Mouse (Mus musculus): Measurements from ENCODE around the gene Slc8a1. TPM values are rescaled to one million over a fixed set of nuclear protein-coding genes. Genes with fewer than 3 reads are reported as not detected.

The Slc8a1 gene
- polyA plus RNA-seq, 1 experiment from 2014 or later, result 6.6 TPM

- H3K9ac ChIP-seq (ENCODE audit: low read length), result no peak overlapping the region
- H3K27me3 ChIP-seq (ENCODE audit: control insufficient read depth, insufficient read depth, low read length), result no peaks in the 10 kb centered on the region
- no peaks in the 10 kb centered on the region for H3K4me1 ChIP-seq (ENCODE audit: control insufficient read depth, insufficient read depth, low read length)
- ATAC-seq (ENCODE audit: insufficient read depth, low FRiP score), result no peak
- no peak overlapping the region for H3K27ac ChIP-seq (ENCODE audit: low read length)
- no peak overlapping the region for H3K4me3 ChIP-seq (replicated peaks; ENCODE audit: low read length)
- WGBS, result 54% methylated on average over 2 of the region's 2 CpGs
- no peaks in the 10 kb centered on the region for H3K36me3 ChIP-seq (ENCODE audit: control insufficient read depth, insufficient read depth, low read length)
- no peak overlapping the region for H3K4me2 ChIP-seq (ENCODE audit: low read depth, low read length)
- H3K9me3 ChIP-seq (replicated peaks; ENCODE audit: control insufficient read depth, low read length), result no peaks in the 10 kb centered on the region
Measured at GRCm38 (mm10) chr17:81735583-81735982, 2.6 kb downstream of the Slc8a1 start.

DNA sequence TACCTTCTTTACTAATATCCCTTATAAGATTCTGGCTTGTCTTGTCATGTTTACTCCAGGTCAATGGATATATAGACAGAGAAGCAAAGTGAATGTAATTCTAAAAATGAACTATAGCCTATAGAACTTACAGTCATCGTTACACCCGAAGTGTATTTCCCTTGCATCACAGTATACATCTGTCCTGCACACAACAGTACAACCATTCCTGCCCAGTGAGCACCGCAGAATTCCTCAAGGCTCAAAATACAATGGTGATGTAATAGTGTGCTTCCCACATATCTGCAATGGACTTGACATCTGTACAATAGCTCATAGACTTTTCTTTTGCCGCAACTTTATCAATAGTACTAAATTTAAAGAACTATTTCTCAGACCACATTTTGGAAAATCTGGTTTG, 8.3 kb downstream of the Slc8a1 start:
- Histone ChIP-seq H3K27ac (ENCODE audit: low read length) (no peak overlapping the region), H3K36me3 (ENCODE audit: control insufficient read depth, insufficient read depth, low read length) (no peaks in the 10 kb centered on the region), H3K27me3 (ENCODE audit: control insufficient read depth, insufficient read depth, low read length) (no peaks in the 10 kb centered on the region), H3K4me2 (ENCODE audit: low read depth, low read length) (no peak overlapping the region), H3K9ac (ENCODE audit: low read length) (no peak overlapping the region), H3K9me3 (replicated peaks; ENCODE audit: control insufficient read depth, low read length) (no peaks in the 10 kb centered on the region), H3K4me1 (ENCODE audit: control insufficient read depth, insufficient read depth, low read length) (no peaks in the 10 kb centered on the region), H3K4me3 (replicated peaks; ENCODE audit: low read length) (no peak overlapping the region)
- 88% methylated on average over 4 of the region's 4 CpGs for WGBS
- ATAC-seq (ENCODE audit: insufficient read depth, low FRiP score), result no peak

DNA sequence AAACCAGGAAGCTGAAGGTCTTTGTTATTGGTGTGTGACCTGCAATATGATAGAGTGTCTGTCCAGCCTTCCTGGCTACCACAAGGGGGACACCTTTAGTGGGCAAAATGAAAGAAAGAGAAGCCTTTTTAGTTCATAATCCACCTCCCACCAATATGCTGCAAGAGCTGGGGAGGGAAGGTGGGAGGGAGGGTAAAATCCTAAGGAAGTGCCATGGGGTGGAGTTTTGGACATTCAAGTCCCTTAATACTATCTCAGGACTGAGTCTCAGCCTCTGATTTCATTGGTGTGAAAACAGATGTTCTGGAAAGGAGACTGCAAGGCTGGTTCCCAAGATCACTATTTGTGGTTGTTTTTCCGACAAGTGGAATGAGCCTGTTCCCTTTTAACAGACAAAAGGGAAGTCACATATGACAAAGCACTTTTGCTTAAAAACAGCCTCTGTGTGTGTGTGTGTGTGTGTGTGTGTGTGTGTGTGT, 25.9 kb downstream of the Slc8a1 start:
- no peak overlapping the region for H3K4me3 ChIP-seq (replicated peaks; ENCODE audit: low read length)
- no peaks in the 10 kb centered on the region for H3K4me1 ChIP-seq (ENCODE audit: control insufficient read depth, insufficient read depth, low read length)
- WGBS, result 56% methylated on average over 1 of the region's 1 CpGs
- no peaks in the 10 kb centered on the region for H3K36me3 ChIP-seq (ENCODE audit: control insufficient read depth, insufficient read depth, low read length)
- ATAC-seq (ENCODE audit: insufficient read depth, low FRiP score), result no peak
- no peak overlapping the region for H3K4me2 ChIP-seq (ENCODE audit: low read depth, low read length)
- H3K9ac ChIP-seq (ENCODE audit: low read length), result no peak overlapping the region
- no peaks in the 10 kb centered on the region for H3K27me3 ChIP-seq (ENCODE audit: control insufficient read depth, insufficient read depth, low read length)
- H3K27ac ChIP-seq (ENCODE audit: low read length), result no peak overlapping the region
- no peaks in the 10 kb centered on the region for H3K9me3 ChIP-seq (replicated peaks; ENCODE audit: control insufficient read depth, low read length)

DNA sequence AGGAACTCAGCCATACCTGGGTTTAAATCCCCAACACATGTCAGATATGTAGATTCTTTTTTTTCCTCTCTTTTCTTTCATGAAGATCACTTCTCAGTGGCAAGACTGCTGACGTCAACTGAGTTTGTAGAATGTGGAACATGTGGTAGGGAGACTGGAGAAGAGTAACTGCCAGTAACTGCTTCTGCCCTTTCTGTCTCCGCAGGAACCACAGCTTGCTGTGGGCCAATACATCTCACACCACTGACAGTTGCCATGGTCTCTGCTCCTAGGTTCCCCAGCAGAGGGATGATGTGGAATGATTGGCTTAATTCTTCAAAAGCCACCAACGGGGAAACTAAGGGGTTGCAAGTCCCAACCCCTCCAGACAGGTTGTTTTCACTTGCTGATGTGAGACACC, 33.4 kb downstream of the Slc8a1 start:
- Histone ChIP-seq H3K4me2 (ENCODE audit: low read depth, low read length) (no peak overlapping the region), H3K36me3 (ENCODE audit: control insufficient read depth, insufficient read depth, low read length) (no peaks in the 10 kb centered on the region), H3K9ac (ENCODE audit: low read length) (no peak overlapping the region), H3K9me3 (replicated peaks; ENCODE audit: control insufficient read depth, low read length) (no peaks in the 10 kb centered on the region), H3K4me1 (ENCODE audit: control insufficient read depth, insufficient read depth, low read length) (no peaks in the 10 kb centered on the region), H3K27me3 (ENCODE audit: control insufficient read depth, insufficient read depth, low read length) (no peaks in the 10 kb centered on the region), H3K4me3 (replicated peaks; ENCODE audit: low read length) (no peak overlapping the region), H3K27ac (ENCODE audit: low read length) (no peak overlapping the region)
- 42% methylated on average over 3 of the region's 3 CpGs for WGBS
- ATAC-seq (ENCODE audit: insufficient read depth, low FRiP score), result no peak

GRCm38 (mm10) chr17:81703258-81703657, 34.9 kb downstream of the Slc8a1 start:
- no peak overlapping the region for H3K4me2 ChIP-seq (ENCODE audit: low read depth, low read length)
- ATAC-seq (ENCODE audit: insufficient read depth, low FRiP score), result no peak
- 70% methylated on average over 2 of the region's 2 CpGs for WGBS
- no peak overlapping the region for H3K4me3 ChIP-seq (replicated peaks; ENCODE audit: low read length)
- no peaks in the 10 kb centered on the region for H3K36me3 ChIP-seq (ENCODE audit: control insufficient read depth, insufficient read depth, low read length)
- no peaks in the 10 kb centered on the region for H3K9me3 ChIP-seq (replicated peaks; ENCODE audit: control insufficient read depth, low read length)
- H3K27me3 ChIP-seq (ENCODE audit: control insufficient read depth, insufficient read depth, low read length), result no peaks in the 10 kb centered on the region
- peaks cover 9% of the 10 kb centered on the region for H3K4me1 ChIP-seq (ENCODE audit: control insufficient read depth, insufficient read depth, low read length)
- no peak overlapping the region for H3K9ac ChIP-seq (ENCODE audit: low read length)
- H3K27ac ChIP-seq (ENCODE audit: low read length), result no peak overlapping the region

DNA sequence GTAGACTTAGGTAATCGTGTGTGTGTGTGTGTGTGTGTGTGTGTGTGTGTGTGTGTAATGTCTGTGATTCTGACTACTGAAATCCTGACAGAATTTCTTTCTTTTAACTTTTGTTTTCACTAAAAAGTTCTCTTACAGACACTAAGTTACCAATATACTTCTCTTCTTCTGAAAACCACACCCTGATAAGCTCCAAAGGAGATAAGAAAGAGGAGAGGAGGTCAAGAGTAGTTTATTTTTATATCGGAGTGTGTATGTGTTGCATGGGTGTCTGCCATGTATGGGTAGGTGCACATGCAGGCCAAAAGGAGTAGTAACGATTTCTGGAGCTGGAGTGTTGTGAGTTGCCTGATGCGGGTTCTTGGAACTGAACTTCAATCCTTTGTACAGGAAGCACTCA, 36.5 kb downstream of the Slc8a1 start:
- Histone ChIP-seq H3K4me3 (replicated peaks; ENCODE audit: low read length) (no peak overlapping the region), H3K36me3 (ENCODE audit: control insufficient read depth, insufficient read depth, low read length) (no peaks in the 10 kb centered on the region), H3K4me2 (ENCODE audit: low read depth, low read length) (no peak overlapping the region), H3K4me1 (ENCODE audit: control insufficient read depth, insufficient read depth, low read length) (peaks cover 9% of the 10 kb centered on the region), H3K27me3 (ENCODE audit: control insufficient read depth, insufficient read depth, low read length) (no peaks in the 10 kb centered on the region), H3K27ac (ENCODE audit: low read length) (no peak overlapping the region), H3K9ac (ENCODE audit: low read length) (no peak overlapping the region), H3K9me3 (replicated peaks; ENCODE audit: control insufficient read depth, low read length) (no peaks in the 10 kb centered on the region)
- WGBS, result 53% methylated on average over 4 of the region's 4 CpGs
- ATAC-seq (ENCODE audit: insufficient read depth, low FRiP score), result no peak

- Histone ChIP-seq H3K4me1 (ENCODE audit: control insufficient read depth, insufficient read depth, low read length) (peaks cover 9% of the 10 kb centered on the region), H3K36me3 (ENCODE audit: control insufficient read depth, insufficient read depth, low read length) (no peaks in the 10 kb centered on the region), H3K27ac (ENCODE audit: low read length) (no peak overlapping the region), H3K9me3 (replicated peaks; ENCODE audit: control insufficient read depth, low read length) (no peaks in the 10 kb centered on the region), H3K27me3 (ENCODE audit: control insufficient read depth, insufficient read depth, low read length) (no peaks in the 10 kb centered on the region), H3K9ac (ENCODE audit: low read length) (no peak overlapping the region), H3K4me2 (ENCODE audit: low read depth, low read length) (peak overlapping the region; percentile 32; the same call in 1 of the 2 replicates), H3K4me3 (replicated peaks; ENCODE audit: low read length) (no peak overlapping the region)
- WGBS, result 30% methylated on average over 10 of the region's 10 CpGs
- ATAC-seq (ENCODE audit: insufficient read depth, low FRiP score), result no peak
Measured at GRCm38 (mm10) chr17:81698789-81699188, 39.4 kb downstream of the Slc8a1 start.

GRCm38 (mm10) chr17:81697695-81698094, 40.5 kb downstream of the Slc8a1 start:
- no peak for ATAC-seq (ENCODE audit: insufficient read depth, low FRiP score)
- Histone ChIP-seq H3K9me3 (replicated peaks; ENCODE audit: control insufficient read depth, low read length) (no peaks in the 10 kb centered on the region), H3K36me3 (ENCODE audit: control insufficient read depth, insufficient read depth, low read length) (no peaks in the 10 kb centered on the region), H3K9ac (ENCODE audit: low read length) (no peak overlapping the region), H3K4me2 (ENCODE audit: low read depth, low read length) (no peak overlapping the region), H3K4me3 (replicated peaks; ENCODE audit: low read length) (no peak overlapping the region), H3K27me3 (ENCODE audit: control insufficient read depth, insufficient read depth, low read length) (no peaks in the 10 kb centered on the region), H3K4me1 (ENCODE audit: control insufficient read depth, insufficient read depth, low read length) (peaks cover 9% of the 10 kb centered on the region), H3K27ac (ENCODE audit: low read length) (no peak overlapping the region)
- WGBS, result 60% methylated on average over 2 of the region's 2 CpGs

- Histone ChIP-seq H3K27me3 (ENCODE audit: control insufficient read depth, insufficient read depth, low read length) (no peaks in the 10 kb centered on the region), H3K36me3 (ENCODE audit: control insufficient read depth, insufficient read depth, low read length) (no peaks in the 10 kb centered on the region), H3K4me2 (ENCODE audit: low read depth, low read length) (no peak overlapping the region), H3K9me3 (replicated peaks; ENCODE audit: control insufficient read depth, low read length) (no peaks in the 10 kb centered on the region), H3K9ac (ENCODE audit: low read length) (no peak overlapping the region), H3K4me1 (ENCODE audit: control insufficient read depth, insufficient read depth, low read length) (peaks cover 9% of the 10 kb centered on the region), H3K4me3 (replicated peaks; ENCODE audit: low read length) (no peak overlapping the region), H3K27ac (ENCODE audit: low read length) (no peak overlapping the region)
- ATAC-seq (ENCODE audit: insufficient read depth, low FRiP score), result no peak
- 92% methylated on average over 1 of the region's 1 CpGs for whole genome bisulfite sequencing
Measured at GRCm38 (mm10) chr17:81694977-81695376, 43.2 kb downstream of the Slc8a1 start.

DNA sequence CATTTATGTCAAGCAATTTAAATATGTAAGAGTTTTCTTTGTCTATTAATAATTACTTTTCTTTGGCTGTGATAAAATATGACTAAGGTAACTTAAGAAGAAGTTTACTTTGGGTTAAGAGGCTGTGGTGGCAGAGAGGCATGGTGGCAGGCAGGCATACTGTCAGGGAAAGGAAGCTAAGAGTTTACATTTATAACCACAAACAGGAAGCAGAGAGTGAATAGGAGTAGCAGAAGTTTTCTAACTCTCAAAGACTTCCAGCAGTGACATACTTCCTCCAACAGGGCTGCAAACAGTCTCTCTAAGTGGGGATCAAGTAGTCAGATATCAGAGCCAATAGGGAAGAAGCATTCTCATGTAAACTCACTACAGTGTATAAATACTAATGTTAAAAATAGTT, 58.6 kb downstream of the Slc8a1 start:
- no peak for ATAC-seq (ENCODE audit: insufficient read depth, low FRiP score)
- Histone ChIP-seq H3K4me2 (ENCODE audit: low read depth, low read length) (no peak overlapping the region), H3K9ac (ENCODE audit: low read length) (no peak overlapping the region), H3K4me3 (replicated peaks; ENCODE audit: low read length) (no peak overlapping the region), H3K36me3 (ENCODE audit: control insufficient read depth, insufficient read depth, low read length) (no peaks in the 10 kb centered on the region), H3K4me1 (ENCODE audit: control insufficient read depth, insufficient read depth, low read length) (no peaks in the 10 kb centered on the region), H3K27me3 (ENCODE audit: control insufficient read depth, insufficient read depth, low read length) (no peaks in the 10 kb centered on the region), H3K27ac (ENCODE audit: low read length) (no peak overlapping the region), H3K9me3 (replicated peaks; ENCODE audit: control insufficient read depth, low read length) (no peaks in the 10 kb centered on the region)

Data from stomach, embryonic 16.5 days (tissue).